Mouse (Mus musculus) lung, embryonic 15.5 days (tissue): ENCODE measurements around the gene Rbm12. TPM values are rescaled to one million over a fixed set of nuclear protein-coding genes. Genes with fewer than 3 reads are reported as not detected.

ENCODE experiments used
- ATAC-seq: fragments of 200-750 bp; cut with Nextera tagmentation; 2 replicates; pipeline ENCODE4 v1.8.0; 2017; ENCODE audit warnings: moderate number of reproducible peaks, borderline replicate concordance; ENCODE audit not compliant: low FRiP score, low TSS enrichment; ENCODE audit errors: extremely low read depth
- H3K27ac ChIP-seq: fragments of 300-500 bp; sonication (generic); 2 replicates; pipeline ENCODE4 v1.5.1; 2015; ENCODE audit warnings: moderate library complexity, mild to moderate bottlenecking, inconsistent platforms
- H3K27me3 ChIP-seq: fragments of 300-500 bp; sonication (generic); 2 replicates; pipeline ENCODE4 v1.6.1; 2015; ENCODE audit warnings: inconsistent platforms
- H3K36me3 ChIP-seq: fragments of 300-500 bp; sonication (generic); 2 replicates; pipeline ENCODE4 v1.6.1; 2015; ENCODE audit warnings: inconsistent platforms
- H3K4me1 ChIP-seq: fragments of 300-500 bp; sonication (generic); 2 replicates; pipeline ENCODE4 v1.6.1; 2015; ENCODE audit warnings: inconsistent platforms
- H3K4me2 ChIP-seq: fragments of 300-500 bp; sonication (generic); 2 replicates; pipeline ENCODE4 v1.6.1; 2015; ENCODE audit warnings: inconsistent platforms, mild to moderate bottlenecking, moderate library complexity
- H3K4me3 ChIP-seq: fragments of 300-500 bp; sonication (generic); 2 replicates; pipeline ENCODE4 v1.5.1; 2015; ENCODE audit warnings: mild to moderate bottlenecking, inconsistent platforms
- H3K9ac ChIP-seq: fragments of 300-500 bp; sonication (generic); 2 replicates; pipeline ENCODE4 v1.6.1; 2015; ENCODE audit warnings: inconsistent platforms
- H3K9me3 ChIP-seq: fragments of 300-500 bp; sonication (generic); 2 replicates; pipeline ENCODE4 v1.6.1; 2016; ENCODE audit warnings: inconsistent platforms
- WGBS: fragments of 180-500 bp; shearing (Covaris S2); methylation state at CpG from one replicate; pipeline ENCODE4 v1.1.7; 2015; 5-methylcytosine and 5-hydroxymethylcytosine counted together
- polyA plus RNA-seq: library from polyadenylated mRNA; unstranded; fragments of >200 nt; fragmentation: Nextera tagmentation; extraction: Ambion mirVana; gene quantifications from 2 replicates; pipeline ENCODE4 v1.2.1, GENCODE M21; 2015

The Rbm12 gene
- polyA plus RNA-seq, 1 experiment from 2014 or later: 27.2 TPM

DNA sequence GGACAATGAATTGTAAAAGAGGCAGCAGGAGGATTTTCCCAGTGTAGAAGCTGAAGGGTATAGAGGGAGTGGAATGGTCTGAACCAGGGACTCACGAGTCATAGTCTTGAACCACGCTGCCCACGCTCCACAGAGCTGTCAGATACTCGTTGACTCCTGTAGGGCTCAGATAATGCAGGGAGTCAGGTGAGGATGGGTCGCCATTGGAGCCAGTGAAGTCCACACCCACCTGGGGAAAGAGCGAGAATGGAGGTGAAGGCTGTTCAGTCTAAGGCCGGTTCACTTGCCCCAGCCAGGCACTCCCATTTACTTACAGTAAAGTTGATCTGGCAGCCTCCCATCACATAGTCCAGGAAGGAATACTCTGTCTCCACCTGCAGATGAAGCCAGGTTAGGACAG, 34.3 kb downstream of the Rbm12 start:
- Histone ChIP-seq H3K27me3 (no peaks in the 10 kb centered on the region), H3K4me3 (no peak overlapping the region), H3K9me3 (no peaks in the 10 kb centered on the region), H3K4me1 (no peaks in the 10 kb centered on the region), H3K36me3 (peaks cover 67% of the 10 kb centered on the region), H3K9ac (no peak overlapping the region), H3K27ac (no peak overlapping the region), H3K4me2 (no peak overlapping the region)
- 90% methylated on average over 7 of the region's 7 CpGs for WGBS
- no peak for ATAC-seq

DNA sequence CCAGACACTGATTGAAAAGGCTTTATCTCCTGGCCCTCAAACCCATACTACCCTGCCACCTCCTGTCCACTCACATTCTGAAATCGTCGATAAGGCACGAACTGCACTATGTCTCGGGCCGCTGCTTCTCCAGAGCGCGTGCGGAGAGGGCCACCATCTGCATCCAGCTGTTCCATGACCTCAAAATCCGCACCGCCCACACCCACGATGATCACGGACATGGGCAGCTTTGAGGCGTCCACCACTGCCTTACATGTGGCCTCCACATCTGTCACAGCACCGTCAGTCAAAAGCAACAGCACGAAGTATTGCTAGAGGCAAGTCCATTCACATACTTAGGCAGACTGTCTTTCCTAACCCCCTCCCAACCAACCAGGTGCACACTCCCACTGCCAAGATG, 38.1 kb downstream of the Rbm12 start:
- Histone ChIP-seq H3K9me3 (no peaks in the 10 kb centered on the region), H3K4me3 (no peak overlapping the region), H3K4me1 (no peaks in the 10 kb centered on the region), H3K27ac (no peak overlapping the region), H3K9ac (no peak overlapping the region), H3K36me3 (peaks cover 91% of the 10 kb centered on the region), H3K27me3 (no peaks in the 10 kb centered on the region), H3K4me2 (no peak overlapping the region)
- ATAC-seq: no peak; the same call in 1 of the 2 replicates
- WGBS: 80% methylated on average over 15 of the region's 15 CpGs

DNA sequence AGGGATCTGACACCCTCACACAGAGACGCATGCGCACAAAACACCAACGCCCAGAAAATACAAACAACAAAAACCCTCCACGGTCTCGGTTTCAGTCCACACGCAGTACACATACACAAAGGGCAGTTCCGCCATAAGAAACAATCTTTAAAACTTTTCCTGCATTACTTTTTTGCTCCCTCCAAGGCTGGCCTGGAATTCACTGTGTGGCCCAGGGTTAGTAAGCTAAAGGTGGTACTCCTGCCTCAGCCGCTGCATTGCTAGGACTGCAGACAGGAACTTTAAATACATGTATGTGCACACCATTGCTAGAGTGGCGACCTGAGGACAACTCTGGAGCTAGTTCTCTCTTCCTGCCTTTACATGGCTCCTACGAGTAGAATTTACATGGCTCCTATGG, 40.5 kb downstream of the Rbm12 start:
- H3K4me1 ChIP-seq: peaks cover under 1% of the 10 kb centered on the region
- H3K9ac ChIP-seq: no peak overlapping the region
- H3K4me3 ChIP-seq: no peak overlapping the region
- no peaks in the 10 kb centered on the region for H3K9me3 ChIP-seq
- 92% methylated on average over 10 of the region's 10 CpGs for WGBS
- H3K27me3 ChIP-seq: no peaks in the 10 kb centered on the region
- no peak overlapping the region for H3K27ac ChIP-seq
- no peak for ATAC-seq
- no peak overlapping the region for H3K4me2 ChIP-seq
- H3K36me3 ChIP-seq: peaks cover 66% of the 10 kb centered on the region

DNA sequence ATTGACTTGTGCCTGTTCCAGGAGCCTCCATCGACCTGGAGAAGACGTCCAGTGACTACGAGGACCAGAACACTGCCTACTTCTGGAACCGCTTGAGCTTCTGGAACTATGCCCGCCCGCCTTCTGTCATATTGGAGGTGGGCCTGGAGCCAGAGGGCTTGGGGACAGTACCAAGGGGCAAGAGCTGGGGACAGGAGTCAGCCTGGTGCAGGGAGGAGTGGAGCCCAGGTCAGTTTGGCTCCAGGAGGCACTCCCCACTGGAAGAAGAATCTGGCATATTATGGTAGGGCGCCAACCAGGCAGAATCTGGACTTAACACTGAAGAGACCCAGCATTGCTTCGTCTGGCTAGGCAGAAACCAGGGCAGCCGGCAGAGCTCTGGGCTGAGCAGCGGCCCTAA, 43.9 kb downstream of the Rbm12 start:
- no peak for ATAC-seq
- Histone ChIP-seq H3K27me3 (no peaks in the 10 kb centered on the region), H3K27ac (no peak overlapping the region), H3K36me3 (peaks cover 33% of the 10 kb centered on the region), H3K9ac (no peak overlapping the region), H3K9me3 (no peaks in the 10 kb centered on the region), H3K4me3 (no peak overlapping the region), H3K4me2 (no peak overlapping the region), H3K4me1 (peaks cover 6% of the 10 kb centered on the region)
- WGBS: 85% methylated on average over 10 of the region's 10 CpGs

DNA sequence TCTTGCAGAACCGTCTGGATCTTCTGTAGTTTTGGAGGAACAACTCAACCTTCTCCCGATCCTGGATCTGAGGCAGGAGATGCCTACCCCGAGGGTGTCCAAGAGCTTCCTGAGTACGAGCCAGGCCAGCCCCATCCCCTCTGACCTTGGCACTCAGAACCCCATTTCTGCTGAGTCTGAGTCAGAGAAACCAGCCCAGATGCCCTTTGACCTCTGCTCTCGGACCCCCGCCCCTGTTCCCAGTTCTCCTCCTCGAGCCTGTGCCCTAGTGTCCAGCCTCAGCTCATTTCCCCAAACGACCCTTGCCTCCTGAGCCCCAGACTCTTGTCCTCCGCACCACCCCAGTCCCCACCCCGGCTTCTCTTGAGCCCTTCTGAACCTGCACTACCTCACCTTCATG, 45.7 kb downstream of the Rbm12 start:
- no peaks in the 10 kb centered on the region for H3K9me3 ChIP-seq
- peak overlapping the region; percentile 94 for H3K4me2 ChIP-seq
- no peak; the same call in 1 of the 2 replicates for ATAC-seq
- peak overlapping the region; percentile 68 for H3K4me3 ChIP-seq
- no peaks in the 10 kb centered on the region for H3K27me3 ChIP-seq
- H3K4me1 ChIP-seq: peaks cover 6% of the 10 kb centered on the region
- peak overlapping the region; percentile 80; the same call in 1 of the 2 replicates for H3K9ac ChIP-seq
- H3K27ac ChIP-seq: 0 out of 2 replicates have a peak overlapping the region, but pooled peaks have one; percentile 84
- 26% methylated on average over 10 of the region's 10 CpGs for WGBS
- peaks cover 18% of the 10 kb centered on the region for H3K36me3 ChIP-seq

DNA sequence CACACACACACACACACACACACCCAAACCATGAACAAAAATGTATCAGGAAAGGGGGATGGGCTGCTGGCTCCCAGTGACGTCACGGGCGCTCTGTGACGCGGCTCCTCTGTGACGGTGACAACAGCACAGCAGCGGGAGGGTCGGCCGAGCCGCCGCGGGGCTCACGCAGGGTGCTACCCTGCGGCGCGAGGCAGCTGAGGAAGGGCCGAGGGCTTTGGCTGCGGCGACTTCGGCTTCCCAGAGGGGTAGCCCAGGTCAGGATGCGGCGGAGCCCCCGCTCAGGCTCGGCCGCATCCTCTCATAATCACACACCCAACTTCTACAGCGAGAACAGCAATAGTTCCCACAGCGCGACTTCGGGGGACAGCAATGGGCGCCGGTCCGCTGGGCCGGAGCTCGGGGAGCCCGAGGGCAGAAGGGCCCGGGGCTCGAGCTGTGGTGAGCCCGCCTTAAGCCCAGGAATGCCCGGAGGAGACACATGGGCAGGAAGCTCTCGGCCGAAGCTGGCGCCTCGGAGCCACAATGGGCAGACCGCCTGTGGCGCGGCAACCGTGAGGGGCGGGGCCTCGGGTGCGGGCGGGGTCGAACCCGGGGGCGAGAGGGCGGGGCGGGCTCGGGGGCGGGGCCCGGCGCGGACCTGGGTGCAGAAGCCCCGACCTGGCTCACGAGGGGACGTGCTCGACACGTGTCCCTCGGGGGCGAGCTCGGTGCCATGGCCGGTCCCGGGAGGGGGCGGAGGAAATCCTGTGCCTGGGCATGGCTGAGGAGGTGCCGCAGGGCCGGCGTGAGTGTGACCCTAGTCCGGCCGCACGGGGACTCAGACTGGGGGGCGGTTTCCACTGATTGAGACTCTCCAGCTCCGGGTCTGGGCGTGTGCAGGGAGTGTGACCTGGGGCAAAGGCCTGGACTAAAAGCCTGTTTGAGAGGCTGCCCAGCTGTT, 46.4 kb downstream of the Rbm12 start, which contains the start of gene Spag4:
TSS of gene Spag4 (plus strand) at position 77 of the 943 bp plus-strand sequence.
- Histone ChIP-seq H3K4me3 (peak within 1 kb of the TSS; percentile 68), H3K36me3 (peaks cover 11% of the 10 kb centered on the region), H3K4me2 (peak within 1 kb of the TSS; percentile 94), H3K9ac (peak within 1 kb of the TSS; percentile 80), H3K4me1 (peaks cover 6% of the 10 kb centered on the region), H3K27me3 (no peaks in the 10 kb centered on the region), H3K9me3 (no peaks in the 10 kb centered on the region), H3K27ac (peak within 1 kb of the TSS; percentile 84)
- ATAC-seq: peak; percentile 78
- under 1% methylated on average over 76 of the region's 81 CpGs for WGBS

DNA sequence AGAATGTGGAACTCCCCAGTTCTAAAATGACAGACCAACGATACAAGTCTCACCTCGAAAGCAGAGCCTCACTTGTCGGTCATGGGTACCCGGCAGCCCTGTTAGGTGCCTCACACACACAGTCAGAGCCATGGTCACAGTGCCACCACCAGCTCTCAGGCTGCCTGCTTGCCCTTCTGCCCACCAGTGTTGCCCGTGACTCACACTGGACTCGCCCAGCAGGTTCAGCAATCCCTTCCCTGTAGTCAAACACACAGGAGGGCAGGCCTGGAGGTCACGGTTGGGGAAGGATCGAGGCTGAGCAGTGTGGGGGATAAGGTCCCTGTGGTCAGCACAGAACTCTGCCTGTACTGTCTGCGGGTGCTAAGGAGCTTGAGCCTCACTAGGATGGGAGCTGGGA, 59.0 kb downstream of the Rbm12 start, which contains the start of gene Fer1l4:
TSS of gene Fer1l4 (minus strand) at position 132 of the 400 bp plus-strand sequence.
- Histone ChIP-seq H3K4me1 (no peaks in the 10 kb centered on the region), H3K4me2 (no peak within 1 kb of the TSS), H3K36me3 (no peaks in the 10 kb centered on the region), H3K4me3 (no peak within 1 kb of the TSS), H3K9ac (no peak within 1 kb of the TSS), H3K27me3 (peaks cover 4% of the 10 kb centered on the region; the same call in 1 of the 2 replicates), H3K9me3 (no peaks in the 10 kb centered on the region), H3K27ac (no peak within 1 kb of the TSS)
- no peak for ATAC-seq
- 56% methylated on average over 9 of the region's 9 CpGs for WGBS

DNA sequence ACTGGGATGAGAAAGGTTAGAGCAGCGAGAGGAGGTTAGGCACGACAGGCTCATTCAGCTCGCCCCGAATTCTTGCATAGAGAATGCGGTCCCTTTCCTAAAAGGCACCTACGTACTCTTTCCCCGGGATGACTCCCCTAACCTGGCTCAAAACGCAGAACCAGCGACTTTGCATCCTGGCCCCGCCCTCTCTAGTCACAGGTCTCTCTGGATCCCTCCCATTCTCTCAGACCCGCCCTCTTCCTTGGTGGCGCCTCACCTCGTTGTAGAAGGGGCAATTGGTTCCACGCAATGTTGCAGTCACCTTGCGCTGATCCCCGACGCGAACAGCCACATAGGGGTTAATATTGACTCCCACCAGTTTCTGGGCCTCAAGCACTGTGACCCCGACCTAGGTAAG, 63.8 kb downstream of the Rbm12 start:
- 9% methylated on average over 19 of the region's 19 CpGs for WGBS
- no peak overlapping the region for H3K9ac ChIP-seq
- no peaks in the 10 kb centered on the region for H3K36me3 ChIP-seq
- ATAC-seq: no peak
- H3K27me3 ChIP-seq: peaks cover 11% of the 10 kb centered on the region
- H3K4me2 ChIP-seq: peak overlapping the region; percentile 37; the same call in 1 of the 2 replicates
- H3K27ac ChIP-seq: no peak overlapping the region
- H3K4me1 ChIP-seq: no peaks in the 10 kb centered on the region
- H3K9me3 ChIP-seq: no peaks in the 10 kb centered on the region
- H3K4me3 ChIP-seq: no peak overlapping the region

DNA sequence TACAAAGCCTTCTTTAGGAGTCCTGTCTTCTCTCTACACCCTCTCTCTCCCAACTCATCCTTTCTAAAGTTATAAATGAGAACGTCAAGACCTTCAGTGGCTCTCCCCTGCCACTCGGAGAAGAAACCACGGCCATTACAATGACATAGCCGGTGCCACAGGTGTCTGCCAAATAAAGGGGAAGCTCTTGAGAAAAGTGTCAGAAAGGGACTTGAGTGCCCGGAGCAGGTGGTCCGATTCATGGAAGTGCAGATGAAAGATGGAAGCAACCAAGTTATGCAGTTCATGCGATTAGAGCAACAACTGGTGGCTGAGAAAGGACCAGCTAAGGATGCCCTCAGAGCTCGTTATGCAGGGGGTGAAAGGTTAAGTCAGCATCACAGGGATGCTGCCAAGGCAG, 68.9 kb downstream of the Rbm12 start:
- Histone ChIP-seq H3K36me3 (no peaks in the 10 kb centered on the region), H3K27ac (no peak overlapping the region), H3K4me3 (no peak overlapping the region), H3K9ac (no peak overlapping the region), H3K9me3 (no peaks in the 10 kb centered on the region), H3K4me2 (no peak overlapping the region), H3K4me1 (no peaks in the 10 kb centered on the region), H3K27me3 (peaks cover 7% of the 10 kb centered on the region)
- no peak for ATAC-seq
- 75% methylated on average over 8 of the region's 8 CpGs for WGBS

Other genes with a start within 250 kb of the Rbm12 start
- 65.9 and 75.6 TPM in 2 replicates for gene Uqcc1, start 181.7 kb downstream of the Rbm12 start, polyA plus RNA-seq
- not detected in 2 replicates for gene Gm15557, start 171.2 kb downstream of the Rbm12 start, polyA plus RNA-seq
- gene Gdf5, start 166.6 kb downstream of the Rbm12 start, polyA plus RNA-seq: 0.34 and 0.57 TPM in 2 replicates
- gene Cep250, start 155.5 kb downstream of the Rbm12 start, polyA plus RNA-seq: 22.5 and 26.1 TPM in 2 replicates
- 0.88 and 1.8 TPM in 2 replicates for gene 6430550D23Rik, start 104.0 kb downstream of the Rbm12 start, polyA plus RNA-seq
- 224 and 226 TPM in 2 replicates for gene Ergic3, start 103.9 kb downstream of the Rbm12 start, polyA plus RNA-seq
- gene Fer1l4, start 59.0 kb downstream of the Rbm12 start, polyA plus RNA-seq: not detected in 2 replicates
- gene Spag4, start 46.8 kb downstream of the Rbm12 start, polyA plus RNA-seq: 3.6 and 3.7 TPM in 2 replicates
- 75.2 and 76.2 TPM in 2 replicates for gene Cpne1, start within 50 bp of the Rbm12 start, polyA plus RNA-seq
- 15.7 and 21.0 TPM in 2 replicates for gene Gm28036, start 15.1 kb upstream of the Rbm12 start, polyA plus RNA-seq
- gene Romo1, start 32.1 kb upstream of the Rbm12 start, polyA plus RNA-seq: 340 and 373 TPM in 2 replicates
- gene Nfs1, start 32.2 kb upstream of the Rbm12 start, polyA plus RNA-seq: 42.5 TPM in 2 replicates
- 559 and 568 TPM in 2 replicates for gene Rbm39, start 68.3 kb upstream of the Rbm12 start, polyA plus RNA-seq
- 62.2 and 67.7 TPM in 2 replicates for gene Phf20, start 84.5 kb upstream of the Rbm12 start, polyA plus RNA-seq
- 3.7 and 4.0 TPM in 2 replicates for gene Cnbd2, start 200.3 kb upstream of the Rbm12 start, polyA plus RNA-seq
- 64.7 and 68.5 TPM in 2 replicates for gene Scand1, start 200.7 kb upstream of the Rbm12 start, polyA plus RNA-seq